Mouse (Mus musculus) liver, embryonic 14.5 days (tissue): ENCODE measurements around the gene Plppr5.

ENCODE experiments used
- CTCF ChIP-seq: IDR thresholded peaks from 2 replicates; pipeline ENCODE4 v1.5.1; 2016; ENCODE audit warnings: antibody characterized with exemption, low read depth, control low read depth
- EP300 ChIP-seq: IDR thresholded peaks from 2 replicates; pipeline ENCODE4 v1.6.1; 2016; ENCODE audit warnings: antibody characterized with exemption, low read depth

GRCm38 (mm10) chr3:117684640-117685039 is 110.0 kb downstream of the Plppr5 start:
- TF ChIP-seq CTCF (no peak), EP300 (no peak)
